Mouse (Mus musculus) hematopoietic multipotent progenitor cell, adult 10-12 weeks (in vitro differentiated cells): ENCODE data around the gene Gm4513. TPM values are rescaled to one million over a fixed set of nuclear protein-coding genes. Genes with fewer than 3 reads are reported as not detected.

Experiments used
- polyA plus RNA-seq: library from polyadenylated mRNA; stranded (reverse); fragments of >175 nt; gene quantifications from 2 replicates; pipeline ENCODE4 v1.2.3, GENCODE M21; 2012; ENCODE audit warnings: low replicate concordance

Gene Gm4513
- polyA plus RNA-seq, result not detected in 2 replicates

GRCm38 (mm10) chr7:20598921-20599320, at the start of gene Gm4513:
Gene Gm4513, minus strand, starts transcription at chr7:20599021.

GRCm38 (mm10) chr7:20576141-20576540, 22.7 kb downstream of the Gm4513 start, which contains the start of gene Gm4141:
Gene Gm4141, minus strand, starts transcription at chr7:20576241.

GRCm38 (mm10) chr7:20545657-20546056, 53.2 kb downstream of the Gm4513 start, which contains the start of gene Gm5726:
Gene Gm5726, minus strand, starts transcription at chr7:20545757.

Other genes with a start within 250 kb of the Gm4513 start
- not detected in 2 replicates for gene Gm5728, start 223.6 kb downstream of the Gm4513 start, polyA plus RNA-seq
- gene Vmn1r100, start 181.1 kb downstream of the Gm4513 start, polyA plus RNA-seq, result not detected in 2 replicates
- gene Vmn1r101, start 156.4 kb downstream of the Gm4513 start, polyA plus RNA-seq, result not detected in 2 replicates
- gene Gm10670, start 124.1 kb downstream of the Gm4513 start, polyA plus RNA-seq, result not detected in 2 replicates
- not detected in 2 replicates for gene Vmn1r103, start 88.5 kb downstream of the Gm4513 start, polyA plus RNA-seq
- not detected in 2 replicates for gene Vmn1r104, start 65.2 kb downstream of the Gm4513 start, polyA plus RNA-seq
- gene Gm5726, start 53.3 kb downstream of the Gm4513 start, polyA plus RNA-seq, result not detected in 2 replicates
- not detected in 2 replicates for gene Gm4141, start 22.8 kb downstream of the Gm4513 start, polyA plus RNA-seq
- gene Vmn1r107, start 69.9 kb upstream of the Gm4513 start, polyA plus RNA-seq, result not detected in 2 replicates
- not detected in 2 replicates for gene Vmn1r111, start 104.2 kb upstream of the Gm4513 start, polyA plus RNA-seq
- gene Gm10668, start 131.6 kb upstream of the Gm4513 start, polyA plus RNA-seq, result not detected in 2 replicates
- gene Vmn1r112, start 172.2 kb upstream of the Gm4513 start, polyA plus RNA-seq, result not detected in 2 replicates
- not detected in 2 replicates for gene Vmn1r113, start 188.3 kb upstream of the Gm4513 start, polyA plus RNA-seq
- not detected in 2 replicates for gene Vmn1r114, start 213.2 kb upstream of the Gm4513 start, polyA plus RNA-seq
- gene Vmn1r115, start 246.0 kb upstream of the Gm4513 start, polyA plus RNA-seq, result not detected in 2 replicates